Mouse (Mus musculus) lung, embryonic 15.5 days (tissue): Measurements from ENCODE around the gene Shf. TPM values are rescaled to one million over a fixed set of nuclear protein-coding genes. Genes with fewer than 3 reads are reported as not detected.

ENCODE experiments used
- ATAC-seq: fragments of 200-750 bp; cut with Nextera tagmentation; 2 replicates; pipeline ENCODE4 v1.8.0; 2017; ENCODE audit warnings: moderate number of reproducible peaks, borderline replicate concordance; ENCODE audit not compliant: low FRiP score, low TSS enrichment; ENCODE audit errors: extremely low read depth
- H3K27ac ChIP-seq: fragments of 300-500 bp; sonication (generic); 2 replicates; pipeline ENCODE4 v1.5.1; 2015; ENCODE audit warnings: moderate library complexity, mild to moderate bottlenecking, inconsistent platforms
- H3K27me3 ChIP-seq: fragments of 300-500 bp; sonication (generic); 2 replicates; pipeline ENCODE4 v1.6.1; 2015; ENCODE audit warnings: inconsistent platforms
- H3K36me3 ChIP-seq: fragments of 300-500 bp; sonication (generic); 2 replicates; pipeline ENCODE4 v1.6.1; 2015; ENCODE audit warnings: inconsistent platforms
- H3K4me1 ChIP-seq: fragments of 300-500 bp; sonication (generic); 2 replicates; pipeline ENCODE4 v1.6.1; 2015; ENCODE audit warnings: inconsistent platforms
- H3K4me2 ChIP-seq: fragments of 300-500 bp; sonication (generic); 2 replicates; pipeline ENCODE4 v1.6.1; 2015; ENCODE audit warnings: inconsistent platforms, mild to moderate bottlenecking, moderate library complexity
- H3K4me3 ChIP-seq: fragments of 300-500 bp; sonication (generic); 2 replicates; pipeline ENCODE4 v1.5.1; 2015; ENCODE audit warnings: mild to moderate bottlenecking, inconsistent platforms
- H3K9ac ChIP-seq: fragments of 300-500 bp; sonication (generic); 2 replicates; pipeline ENCODE4 v1.6.1; 2015; ENCODE audit warnings: inconsistent platforms
- H3K9me3 ChIP-seq: fragments of 300-500 bp; sonication (generic); 2 replicates; pipeline ENCODE4 v1.6.1; 2016; ENCODE audit warnings: inconsistent platforms
- WGBS: fragments of 180-500 bp; shearing (Covaris S2); methylation state at CpG from one replicate; pipeline ENCODE4 v1.1.7; 2015; 5-methylcytosine and 5-hydroxymethylcytosine counted together
- polyA plus RNA-seq: library from polyadenylated mRNA; unstranded; fragments of >200 nt; fragmentation: Nextera tagmentation; extraction: Ambion mirVana; gene quantifications from 2 replicates; pipeline ENCODE4 v1.2.1, GENCODE M21; 2015

Gene Shf
- polyA plus RNA-seq, 1 experiment from 2014 or later = 2.9 TPM

DNA sequence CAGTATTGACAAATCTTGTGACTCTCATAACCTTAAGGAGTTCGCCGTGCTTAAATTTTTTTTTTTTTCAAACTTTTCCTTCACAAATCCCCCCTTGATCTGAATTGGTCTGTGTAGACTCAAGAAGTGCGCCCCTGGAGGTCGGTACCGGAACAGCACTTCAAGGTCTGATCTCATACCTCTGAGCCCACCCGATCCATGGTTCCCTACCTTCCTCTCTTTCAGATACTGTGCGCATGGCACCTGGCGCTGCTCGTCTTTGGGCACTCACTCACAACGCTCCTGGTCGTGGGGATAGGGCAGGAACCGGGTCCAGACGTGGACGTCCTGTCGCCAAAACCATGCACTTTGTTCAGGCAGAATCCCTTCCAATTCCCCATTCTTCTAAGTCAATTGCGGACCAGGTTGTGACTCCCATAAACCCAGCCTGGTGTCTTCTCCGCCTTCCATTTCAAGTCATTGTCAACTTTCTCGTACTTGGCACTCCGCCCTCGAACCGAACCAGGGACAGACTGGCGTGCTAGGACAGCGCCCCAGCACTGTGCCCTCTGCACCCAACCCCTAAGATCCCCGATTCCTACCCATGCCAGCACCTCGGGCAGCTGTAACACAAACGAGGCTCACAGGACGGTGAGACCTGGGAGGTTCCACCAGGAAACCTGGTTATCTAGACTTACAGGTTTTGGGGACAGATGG is 56.1 kb downstream of the Shf start:
- peaks cover 66% of the 10 kb centered on the region for H3K27me3 ChIP-seq
- peak; percentile 66 for ATAC-seq

GRCm38 (mm10) chr2:122311561-122311960 is 57.4 kb downstream of the Shf start:
- H3K36me3 ChIP-seq = no peaks in the 10 kb centered on the region
- H3K9ac ChIP-seq = no peak overlapping the region
- H3K4me1 ChIP-seq = peaks cover 8% of the 10 kb centered on the region; the same call in 1 of the 2 replicates
- H3K27ac ChIP-seq = no peak overlapping the region
- no peak overlapping the region for H3K4me2 ChIP-seq
- 59% methylated on average over 2 of the region's 2 CpGs for WGBS
- H3K4me3 ChIP-seq = no peak overlapping the region
- peaks cover 77% of the 10 kb centered on the region for H3K27me3 ChIP-seq
- H3K9me3 ChIP-seq = no peaks in the 10 kb centered on the region
- ATAC-seq = no peak

More for the DNA sequence above, 56.1 kb downstream of the Shf start:
- peak overlapping the region; percentile 26 for H3K4me3 ChIP-seq
- no peak overlapping the region for H3K9ac ChIP-seq
- no peaks in the 10 kb centered on the region for H3K36me3 ChIP-seq
- H3K27ac ChIP-seq = no peak overlapping the region
- WGBS = 4% methylated on average over 27 of the region's 27 CpGs
- H3K9me3 ChIP-seq = no peaks in the 10 kb centered on the region
- H3K4me1 ChIP-seq = peaks cover 8% of the 10 kb centered on the region; the same call in 1 of the 2 replicates
- H3K4me2 ChIP-seq = peak overlapping the region; percentile 50

DNA sequence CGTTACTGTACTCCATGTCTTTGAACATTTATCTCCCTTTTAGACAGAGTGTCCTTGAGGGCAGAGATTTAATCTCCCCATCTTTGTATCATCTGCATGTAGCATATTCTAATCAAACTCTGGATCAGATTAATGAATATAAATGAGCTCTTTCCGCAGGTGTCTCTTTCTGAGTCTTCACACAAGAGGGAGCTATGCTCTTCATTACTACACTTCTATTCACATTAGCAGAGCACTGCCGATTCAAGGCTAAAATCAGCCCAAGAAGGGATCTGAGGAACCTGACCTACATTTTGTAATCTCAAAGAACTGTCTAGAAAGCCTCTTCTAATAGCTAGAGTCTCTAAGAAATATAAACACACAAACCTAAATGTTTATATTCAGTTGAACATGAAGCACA is 59.3 kb downstream of the Shf start:
- Histone ChIP-seq H3K4me2 (no peak overlapping the region), H3K27me3 (peaks cover 78% of the 10 kb centered on the region)

DNA sequence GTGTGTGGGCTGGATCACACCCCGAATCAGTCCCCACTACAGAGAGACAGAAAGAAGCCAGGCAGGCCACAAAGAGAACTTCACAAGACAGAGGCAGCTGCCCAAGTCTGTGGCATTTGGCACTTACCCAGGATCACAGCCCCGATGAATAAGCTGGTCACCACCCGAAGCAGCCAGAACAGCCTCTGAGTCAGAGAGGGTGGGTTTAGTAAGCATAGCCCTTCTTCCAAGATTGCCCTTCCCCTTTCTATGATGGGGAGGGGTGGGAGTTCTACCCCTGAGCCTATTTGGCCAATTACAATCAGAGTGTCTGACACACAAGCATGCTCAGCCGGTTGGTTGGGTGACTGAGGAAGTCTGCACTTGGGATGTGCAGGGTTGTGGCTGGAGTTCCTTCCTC is 62.8 kb downstream of the Shf start:
- H3K9ac ChIP-seq = no peak overlapping the region
- no peak for ATAC-seq
- H3K36me3 ChIP-seq = no peaks in the 10 kb centered on the region
- H3K4me2 ChIP-seq = no peak overlapping the region
- H3K4me1 ChIP-seq = peaks cover 9% of the 10 kb centered on the region
- 34% methylated on average over 4 of the region's 4 CpGs for WGBS
- H3K9me3 ChIP-seq = no peaks in the 10 kb centered on the region
- H3K27me3 ChIP-seq = peaks cover 78% of the 10 kb centered on the region
- no peak overlapping the region for H3K4me3 ChIP-seq
- no peak overlapping the region for H3K27ac ChIP-seq

More for the DNA sequence above, 59.3 kb downstream of the Shf start:
- Histone ChIP-seq H3K9me3 (no peaks in the 10 kb centered on the region), H3K9ac (no peak overlapping the region), H3K4me1 (peaks cover 8% of the 10 kb centered on the region; the same call in 1 of the 2 replicates), H3K27ac (no peak overlapping the region), H3K36me3 (no peaks in the 10 kb centered on the region), H3K4me3 (no peak overlapping the region)
- 39% methylated on average over 3 of the region's 3 CpGs for WGBS
- ATAC-seq = no peak

DNA sequence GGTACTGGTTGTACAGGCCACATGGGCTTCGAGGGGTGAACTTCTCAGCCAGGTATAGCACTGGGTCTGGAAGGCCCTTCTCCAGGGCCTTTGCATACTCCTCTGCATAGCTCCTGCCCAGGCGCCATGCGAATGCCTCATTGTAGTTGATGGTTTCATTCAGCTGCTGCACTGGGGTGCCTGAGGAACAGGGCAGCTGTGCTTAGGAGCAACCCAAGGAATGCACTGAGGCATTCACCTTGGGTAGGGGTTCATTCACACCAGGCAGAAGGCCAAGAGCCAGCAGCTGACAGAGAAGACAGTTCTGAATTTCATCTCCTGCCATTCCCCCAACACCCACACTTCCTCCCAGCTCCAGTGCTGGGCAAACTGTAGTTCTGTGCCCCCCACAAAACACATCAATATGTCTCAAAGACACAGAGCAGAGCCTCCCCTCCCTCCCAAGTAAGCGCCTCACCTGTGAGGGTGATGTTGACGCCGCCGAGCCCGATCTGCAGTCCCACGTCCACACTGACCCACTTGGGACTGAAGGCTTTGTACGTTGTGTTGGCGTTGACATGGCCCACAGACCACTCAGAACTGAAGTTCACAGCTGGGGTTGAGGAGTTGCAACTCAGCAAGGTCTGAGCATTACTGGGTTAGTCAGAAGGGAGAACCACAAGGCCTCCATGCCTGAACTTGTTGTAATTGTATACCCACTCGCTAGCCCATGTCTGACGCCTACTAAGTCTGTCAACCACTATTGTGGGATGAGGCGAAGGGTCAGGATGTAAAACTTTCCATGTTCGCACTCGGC is 63.7 kb downstream of the Shf start:
- no peak for ATAC-seq
- H3K27ac ChIP-seq = no peak overlapping the region
- H3K4me1 ChIP-seq = peaks cover 13% of the 10 kb centered on the region
- 81% methylated on average over 16 of the region's 16 CpGs for WGBS
- H3K9ac ChIP-seq = no peak overlapping the region
- peaks cover 78% of the 10 kb centered on the region for H3K27me3 ChIP-seq
- H3K9me3 ChIP-seq = no peaks in the 10 kb centered on the region
- H3K4me2 ChIP-seq = no peak overlapping the region
- no peaks in the 10 kb centered on the region for H3K36me3 ChIP-seq
- H3K4me3 ChIP-seq = no peak overlapping the region

DNA sequence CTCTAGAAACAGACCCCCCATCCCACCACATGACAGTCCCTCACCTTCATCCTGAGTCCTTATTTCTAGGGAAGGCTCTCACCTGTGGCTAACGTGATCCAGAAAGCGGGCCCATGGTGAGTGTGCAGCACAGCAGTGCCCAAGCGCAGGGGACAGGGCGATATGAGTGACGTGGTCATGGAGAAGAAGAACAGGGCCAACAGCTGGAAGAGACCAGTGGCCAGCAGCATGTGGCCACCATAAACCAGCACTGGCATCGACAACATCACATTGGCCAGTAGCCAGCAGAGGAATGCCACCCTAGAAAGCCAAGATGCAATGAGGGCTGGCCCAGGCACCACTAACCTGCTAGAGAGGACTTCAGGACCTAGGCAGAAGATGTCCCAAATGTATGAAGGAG is 64.4 kb downstream of the Shf start:
- 82% methylated on average over 6 of the region's 6 CpGs for WGBS
- H3K36me3 ChIP-seq = no peaks in the 10 kb centered on the region
- ATAC-seq = no peak
- no peaks in the 10 kb centered on the region for H3K9me3 ChIP-seq
- peaks cover 84% of the 10 kb centered on the region for H3K27me3 ChIP-seq
- peaks cover 13% of the 10 kb centered on the region for H3K4me1 ChIP-seq
- no peak overlapping the region for H3K4me3 ChIP-seq
- H3K27ac ChIP-seq = no peak overlapping the region
- H3K9ac ChIP-seq = no peak overlapping the region
- H3K4me2 ChIP-seq = no peak overlapping the region

DNA sequence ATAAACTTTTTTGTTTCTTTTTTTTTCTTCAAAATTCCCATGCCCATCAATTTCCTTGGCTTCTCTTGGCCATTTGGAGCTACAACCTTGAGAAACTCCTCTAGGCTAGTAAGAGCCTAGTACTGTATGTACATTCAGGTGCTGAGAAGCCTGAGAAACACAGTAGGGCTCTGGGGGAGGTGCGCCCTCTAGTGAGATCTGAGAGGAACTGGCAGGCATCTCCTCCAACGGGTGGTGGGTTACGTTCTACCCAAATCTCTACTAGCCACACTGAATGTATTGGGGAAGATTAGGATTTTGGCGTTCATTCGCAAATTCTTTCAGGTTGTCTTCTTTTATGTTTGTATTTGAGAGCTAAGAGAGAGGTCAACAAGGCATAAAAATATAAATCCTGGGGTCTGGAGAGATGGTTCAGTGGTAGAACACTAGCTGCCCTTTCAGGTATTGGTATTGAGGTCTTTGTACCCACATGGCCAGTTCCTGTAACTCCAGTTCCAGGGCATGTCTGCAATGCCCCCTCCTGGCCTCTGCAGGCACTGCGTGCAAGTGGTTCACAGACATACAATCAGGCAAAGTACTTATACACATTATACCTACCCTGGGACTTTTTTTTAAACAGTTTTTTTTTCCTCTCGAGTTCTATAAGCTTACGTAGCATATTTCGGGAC is 66.3 kb downstream of the Shf start:
- Histone ChIP-seq H3K9me3 (no peaks in the 10 kb centered on the region), H3K4me3 (no peak overlapping the region), H3K27me3 (peaks cover 89% of the 10 kb centered on the region), H3K4me2 (no peak overlapping the region), H3K9ac (no peak overlapping the region), H3K27ac (no peak overlapping the region), H3K4me1 (peaks cover 25% of the 10 kb centered on the region), H3K36me3 (no peaks in the 10 kb centered on the region)
- WGBS = 10% methylated on average over 9 of the region's 9 CpGs
- ATAC-seq = no peak

GRCm38 (mm10) chr2:122301921-122302573 is 66.9 kb downstream of the Shf start:
- Histone ChIP-seq H3K36me3 (no peaks in the 10 kb centered on the region), H3K9ac (0 out of 2 replicates have a peak overlapping the region, but pooled peaks have one; percentile 13), H3K4me3 (peak overlapping the region; percentile 36), H3K27me3 (peaks cover 91% of the 10 kb centered on the region), H3K4me2 (peak overlapping the region; percentile 59), H3K27ac (no peak overlapping the region), H3K4me1 (peaks cover 27% of the 10 kb centered on the region), H3K9me3 (no peaks in the 10 kb centered on the region)
- 8% methylated on average over 23 of the region's 23 CpGs for WGBS
- no peak for ATAC-seq

- ATAC-seq = peak; percentile 36; the same call in 1 of the 2 replicates
Observed at GRCm38 (mm10) chr2:122301081-122301920, 67.7 kb downstream of the Shf start.

GRCm38 (mm10) chr2:122300656-122301020 is 68.3 kb downstream of the Shf start:
- 7% methylated on average over 14 of the region's 14 CpGs for WGBS
- Histone ChIP-seq H3K4me2 (no peak overlapping the region), H3K9ac (no peak overlapping the region), H3K9me3 (no peaks in the 10 kb centered on the region), H3K36me3 (no peaks in the 10 kb centered on the region), H3K27ac (no peak overlapping the region), H3K27me3 (peaks cover 92% of the 10 kb centered on the region), H3K4me3 (no peak overlapping the region), H3K4me1 (peaks cover 27% of the 10 kb centered on the region)
- no peak for ATAC-seq

More at GRCm38 (mm10) chr2:122301081-122301920, 67.7 kb downstream of the Shf start:
- Histone ChIP-seq H3K27ac (no peak overlapping the region), H3K4me1 (peaks cover 27% of the 10 kb centered on the region), H3K4me2 (peak overlapping the region; percentile 59), H3K9ac (peak overlapping the region; percentile 13; the same call in 1 of the 2 replicates), H3K4me3 (peak overlapping the region; percentile 36), H3K9me3 (no peaks in the 10 kb centered on the region), H3K36me3 (no peaks in the 10 kb centered on the region), H3K27me3 (peaks cover 90% of the 10 kb centered on the region)
- 1% methylated on average over 48 of the region's 48 CpGs for WGBS
